Mouse (Mus musculus) olfactory bulb, adult 2 months (tissue): Measurements from ENCODE around the gene Gm45213.

Experiments
- CTCF ChIP-seq: fragments of 200-500 bp; IDR thresholded peaks from 2 replicates; pipeline ENCODE4 v1.5.1; 2012; ENCODE audit warnings: low read depth, mild to moderate bottlenecking, low read length, moderate library complexity; ENCODE audit not compliant: insufficient read depth
- POLR2A ChIP-seq: fragments of 200-500 bp; IDR thresholded peaks from 2 replicates; pipeline ENCODE4 v1.6.1; 2012; ENCODE audit warnings: mild to moderate bottlenecking, low read depth, low read length, moderate library complexity; ENCODE audit not compliant: insufficient read depth

- TF ChIP-seq CTCF (no peak), POLR2A (no peak)
These were observed 35.1 kb upstream of the Gm45213 start for GRCm38 (mm10) chr7:66008161-66008891.
